Mouse (Mus musculus): Measurements from ENCODE around the gene Vps54.

DNA sequence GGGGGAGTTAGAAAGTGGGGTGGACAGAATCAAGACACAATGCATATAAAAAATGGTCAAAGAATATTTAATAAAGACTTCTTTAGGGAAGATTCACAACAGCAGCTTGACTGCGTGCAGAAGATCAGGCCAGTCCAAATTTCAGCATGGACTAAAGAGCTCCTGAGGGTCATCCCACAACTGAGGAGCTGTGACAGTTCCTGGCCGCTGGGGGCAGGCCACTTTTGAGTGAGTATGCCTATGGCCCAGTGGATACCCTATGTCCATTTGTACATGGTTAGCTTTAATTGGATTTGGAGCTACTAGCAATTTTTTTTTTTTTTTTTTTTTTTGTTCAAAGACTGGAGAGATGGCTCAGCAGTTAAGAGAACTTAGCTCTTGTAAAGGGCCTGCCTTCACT, 87.7 kb downstream of the Vps54 start:
- TF ChIP-seq GATA1 (IDR thresholded peaks at IDR 0.05; ENCODE audit: low read length) = no peak
- no peak for TF ChIP-seq TAL1 (IDR thresholded peaks at IDR 0.05; ENCODE audit: low read length)

Measured in erythroblast, embryonic 14.5 days (primary cell).